Mouse (Mus musculus) cerebellum, adult 8-10 months (tissue): ENCODE measurements around the gene Mthfsd.
A peak's percentile ranks its signal among the peaks of the same experiment; 100 is the strongest.

Source experiments
- DNase-seq: peaks from one replicate; pipeline ENCODE4 v3.0.0; 2022

Mthfsd gene

DNA sequence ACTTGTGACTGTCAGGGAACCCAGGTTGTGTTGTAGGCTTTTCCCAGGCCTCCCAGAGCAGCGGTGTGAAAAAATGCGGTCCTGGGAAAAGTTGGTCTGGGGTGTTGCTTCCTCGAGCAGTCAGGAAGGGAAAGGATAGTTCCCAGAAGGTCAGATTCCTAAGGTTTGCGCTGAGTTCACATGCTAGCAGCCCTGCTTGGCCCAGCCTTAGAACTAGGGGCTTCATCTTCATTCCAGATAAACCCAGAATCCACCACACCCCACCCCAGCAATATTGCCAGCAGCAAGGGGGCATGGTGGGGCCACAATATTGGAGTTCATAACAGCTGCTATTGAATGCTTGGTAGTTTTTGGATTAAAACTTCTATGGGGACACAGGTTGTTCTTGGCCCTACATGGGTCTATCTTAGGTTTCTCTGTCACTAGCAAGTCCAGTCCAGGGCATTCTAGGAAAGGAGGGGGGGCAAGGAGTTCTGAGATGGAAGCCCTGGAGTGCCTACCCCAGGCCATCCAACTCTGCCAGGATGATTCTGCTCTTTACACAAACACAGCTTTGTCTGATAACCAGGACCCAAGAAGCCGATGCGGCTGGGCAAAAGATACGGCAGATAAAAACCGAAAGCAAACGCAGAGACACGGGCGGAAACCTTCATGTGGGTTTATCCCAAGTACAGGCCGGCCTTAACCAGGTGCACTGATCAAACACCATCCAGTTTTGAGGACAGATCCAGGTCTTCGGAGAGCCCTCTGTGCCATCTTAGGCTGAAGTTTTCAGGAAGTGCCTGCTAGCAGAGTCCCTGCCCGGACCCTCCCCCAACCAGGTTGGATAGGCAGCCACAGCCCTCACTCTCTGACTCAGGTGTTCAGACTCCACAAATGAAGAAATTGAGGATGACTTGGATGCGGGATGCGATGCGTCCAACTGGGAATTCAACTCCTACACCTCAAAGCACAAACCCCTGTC, 12.5 kb upstream of the Mthfsd start:
- DNase-seq = no peak

DNA sequence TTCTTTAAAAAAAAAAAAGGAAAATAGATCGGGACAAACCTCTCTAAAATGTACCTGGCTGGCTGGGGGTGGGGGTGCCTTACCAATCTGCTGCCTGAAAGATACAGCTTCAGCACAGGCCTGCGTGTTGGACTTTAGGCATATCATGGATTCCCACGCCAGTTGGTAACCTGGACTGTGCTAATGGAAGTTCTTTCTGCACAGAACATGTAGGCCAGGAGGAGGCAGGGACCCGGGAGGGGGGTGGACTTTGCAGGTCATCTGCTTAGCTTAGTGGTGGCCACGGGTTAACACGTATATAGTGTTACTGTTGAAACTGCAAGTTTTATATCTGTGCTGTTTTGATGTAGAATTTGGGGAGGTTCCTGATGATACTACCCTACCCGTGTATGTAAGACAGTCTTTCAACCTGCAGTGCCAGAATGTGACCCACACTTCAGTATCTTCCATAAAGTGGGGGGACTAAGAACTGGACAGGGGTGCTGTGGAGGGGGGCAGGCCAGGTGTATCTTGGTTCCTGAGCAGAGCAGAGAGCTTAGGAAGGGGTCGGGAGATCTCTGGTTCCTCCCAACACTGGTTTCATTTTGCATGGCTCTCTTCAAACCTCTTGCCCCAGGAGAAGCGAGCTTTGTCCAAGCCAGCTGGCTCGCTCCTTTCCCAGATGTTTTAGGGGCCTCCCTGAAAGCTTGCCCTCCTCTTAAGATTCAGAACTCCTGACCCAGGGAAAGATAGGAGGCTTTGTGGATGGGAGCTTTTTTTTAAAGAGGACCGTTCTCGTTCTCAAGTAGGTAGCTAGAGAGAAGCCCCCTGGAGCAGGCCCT, 11.7 kb upstream of the Mthfsd start:
- no peak for DNase-seq

DNA sequence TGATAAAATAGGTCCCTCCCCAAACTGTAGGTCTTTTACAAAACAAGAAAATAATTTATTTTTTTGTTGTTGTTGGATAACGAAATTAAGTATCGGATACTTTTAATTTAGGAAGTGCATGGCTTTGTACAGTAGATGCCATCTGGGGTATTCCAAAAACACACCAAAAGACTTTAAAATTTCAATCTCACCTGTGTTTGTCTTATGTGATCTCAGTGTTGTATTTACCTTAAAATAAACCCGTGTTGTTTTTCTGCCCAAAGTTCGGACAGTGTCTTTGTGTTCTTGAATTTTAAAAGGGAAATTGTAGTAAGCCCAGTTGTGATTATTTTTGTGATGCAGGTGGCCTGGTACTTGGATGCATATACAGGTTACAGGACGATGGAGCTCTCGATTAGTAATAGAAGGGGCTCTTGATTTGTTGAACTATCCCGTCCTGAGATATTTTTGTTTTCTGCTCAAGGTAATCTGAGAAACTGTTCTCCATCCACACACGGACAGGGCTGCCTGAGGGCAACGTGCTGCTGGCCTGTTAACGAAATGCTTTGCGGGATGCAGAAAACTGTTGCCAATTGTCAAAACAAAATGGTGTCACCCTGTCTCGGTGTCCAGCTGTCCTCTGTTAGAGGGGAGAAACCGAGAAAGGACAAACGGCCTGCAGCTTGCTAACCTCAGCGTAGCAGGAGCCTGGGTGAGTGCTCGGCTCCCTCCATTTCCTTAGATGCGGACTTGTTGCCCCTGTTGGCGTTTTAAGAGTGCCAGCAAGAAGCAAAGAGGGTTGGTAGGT, 10.6 kb upstream of the Mthfsd start:
- no peak for DNase-seq

DNA sequence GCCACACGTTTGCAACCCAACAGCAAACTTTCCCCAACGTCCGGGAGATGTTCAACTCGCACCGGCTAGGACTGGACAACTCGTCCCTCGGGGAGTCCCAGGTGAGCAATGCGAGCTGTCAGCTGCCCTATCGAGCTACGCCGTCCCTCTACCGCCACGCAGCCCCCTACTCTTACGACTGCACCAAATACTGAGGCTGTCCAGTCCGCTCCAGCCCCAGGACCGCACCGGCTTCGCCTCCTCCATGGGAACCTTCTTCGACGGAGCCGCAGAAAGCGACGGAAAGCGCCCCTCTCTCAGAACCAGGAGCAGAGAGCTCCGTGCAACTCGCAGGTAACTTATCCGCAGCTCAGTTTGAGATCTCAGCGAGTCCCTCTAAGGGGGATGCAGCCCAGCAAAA, 9.7 kb upstream of the Mthfsd start:
- no peak for DNase-seq

DNA sequence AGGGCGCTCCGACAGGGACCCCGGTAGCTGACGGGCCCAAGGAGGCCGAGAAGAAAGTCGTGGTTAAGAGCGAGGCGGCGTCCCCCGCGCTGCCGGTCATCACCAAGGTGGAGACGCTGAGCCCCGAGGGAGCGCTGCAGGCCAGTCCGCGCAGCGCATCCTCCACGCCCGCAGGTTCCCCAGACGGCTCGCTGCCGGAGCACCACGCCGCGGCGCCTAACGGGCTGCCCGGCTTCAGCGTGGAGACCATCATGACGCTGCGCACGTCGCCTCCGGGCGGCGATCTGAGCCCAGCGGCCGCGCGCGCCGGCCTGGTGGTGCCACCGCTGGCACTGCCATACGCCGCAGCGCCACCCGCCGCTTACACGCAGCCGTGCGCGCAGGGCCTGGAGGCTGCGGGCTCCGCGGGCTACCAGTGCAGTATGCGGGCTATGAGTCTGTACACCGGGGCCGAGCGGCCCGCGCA, 9.0 kb upstream of the Mthfsd start:
- no peak for DNase-seq

DNA sequence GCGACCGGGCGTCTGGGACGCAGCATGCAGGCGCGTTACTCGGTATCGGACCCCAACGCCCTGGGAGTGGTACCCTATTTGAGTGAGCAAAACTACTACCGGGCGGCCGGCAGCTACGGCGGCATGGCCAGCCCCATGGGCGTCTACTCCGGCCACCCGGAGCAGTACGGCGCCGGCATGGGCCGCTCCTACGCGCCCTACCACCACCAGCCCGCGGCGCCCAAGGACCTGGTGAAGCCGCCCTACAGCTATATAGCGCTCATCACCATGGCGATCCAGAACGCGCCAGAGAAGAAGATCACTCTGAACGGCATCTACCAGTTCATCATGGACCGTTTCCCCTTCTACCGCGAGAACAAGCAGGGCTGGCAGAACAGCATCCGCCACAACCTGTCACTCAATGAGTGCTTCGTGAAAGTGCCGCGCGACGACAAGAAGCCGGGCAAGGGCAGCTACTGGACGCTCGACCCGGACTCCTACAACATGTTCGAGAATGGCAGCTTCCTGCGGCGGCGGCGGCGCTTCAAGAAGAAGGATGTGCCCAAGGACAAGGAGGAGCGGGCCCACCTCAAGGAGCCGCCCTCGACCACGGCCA, 8.5 kb upstream of the Mthfsd start:
- no peak for DNase-seq

DNA sequence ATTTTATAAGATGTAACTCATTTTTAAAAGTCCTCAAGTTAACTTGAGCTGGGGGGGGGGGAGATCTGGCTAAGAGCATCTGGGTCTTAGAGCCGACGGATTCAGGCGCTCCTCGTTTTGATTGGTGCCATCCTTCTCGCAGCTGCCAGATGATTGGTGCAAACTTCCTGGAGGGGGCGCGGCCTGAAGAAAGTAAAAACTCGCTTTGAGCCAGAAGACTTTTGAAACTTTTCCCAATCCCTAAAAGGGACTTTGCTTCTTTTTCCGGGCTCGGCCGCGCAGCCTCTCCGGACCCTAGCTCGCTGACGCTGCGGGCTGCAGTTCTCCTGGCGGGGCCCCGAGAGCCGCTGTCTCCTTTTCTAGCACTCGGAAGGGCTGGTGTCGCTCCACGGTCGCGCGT, 7.8 kb upstream of the Mthfsd start, which contains the start of gene Foxc2:
Gene Foxc2 (plus strand): TSS at position 224 of the 400 bp plus-strand sequence.
- no peak for DNase-seq

DNA sequence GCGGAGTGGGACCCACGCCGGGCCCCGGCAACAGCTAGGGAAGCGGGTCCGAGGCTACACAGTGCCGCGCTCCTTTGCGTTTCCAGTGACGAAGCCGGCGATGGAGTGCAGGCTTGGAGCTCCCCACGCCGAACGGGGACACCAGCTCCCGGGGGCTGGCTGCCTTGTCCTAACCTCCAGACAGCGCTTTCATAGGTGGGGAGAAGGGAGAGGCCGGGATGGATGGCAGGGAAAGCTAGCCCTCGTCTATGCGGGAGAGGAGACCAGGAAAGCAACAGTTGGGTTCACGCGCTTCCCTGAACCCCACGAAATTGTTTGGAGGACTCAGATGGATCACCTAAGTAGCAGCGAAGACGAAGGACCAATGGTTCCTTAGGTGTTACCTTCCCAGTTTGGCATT, 6.9 kb upstream of the Mthfsd start:
- DNase-seq = no peak

DNA sequence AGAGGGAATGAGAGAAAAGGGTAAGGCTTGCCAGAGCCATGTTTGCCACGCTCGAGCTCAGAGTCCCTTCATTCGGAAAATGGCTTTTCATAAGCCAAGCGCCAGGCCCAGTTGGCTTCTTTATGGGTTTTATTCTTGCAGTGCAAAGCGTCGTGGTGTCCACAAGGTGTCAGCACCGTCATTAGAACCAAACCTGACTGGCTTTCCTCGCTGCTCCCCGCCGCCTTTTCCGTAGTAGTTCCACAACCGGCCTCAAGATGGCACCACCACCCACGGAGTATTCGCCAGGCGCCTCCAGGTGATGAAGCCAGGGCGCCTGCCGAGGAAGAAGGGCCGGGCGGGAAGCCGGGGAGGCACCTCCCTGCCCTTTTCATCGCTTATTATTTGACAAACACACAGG, 5.1 kb upstream of the Mthfsd start:
- peak; percentile 99 for DNase-seq

DNA sequence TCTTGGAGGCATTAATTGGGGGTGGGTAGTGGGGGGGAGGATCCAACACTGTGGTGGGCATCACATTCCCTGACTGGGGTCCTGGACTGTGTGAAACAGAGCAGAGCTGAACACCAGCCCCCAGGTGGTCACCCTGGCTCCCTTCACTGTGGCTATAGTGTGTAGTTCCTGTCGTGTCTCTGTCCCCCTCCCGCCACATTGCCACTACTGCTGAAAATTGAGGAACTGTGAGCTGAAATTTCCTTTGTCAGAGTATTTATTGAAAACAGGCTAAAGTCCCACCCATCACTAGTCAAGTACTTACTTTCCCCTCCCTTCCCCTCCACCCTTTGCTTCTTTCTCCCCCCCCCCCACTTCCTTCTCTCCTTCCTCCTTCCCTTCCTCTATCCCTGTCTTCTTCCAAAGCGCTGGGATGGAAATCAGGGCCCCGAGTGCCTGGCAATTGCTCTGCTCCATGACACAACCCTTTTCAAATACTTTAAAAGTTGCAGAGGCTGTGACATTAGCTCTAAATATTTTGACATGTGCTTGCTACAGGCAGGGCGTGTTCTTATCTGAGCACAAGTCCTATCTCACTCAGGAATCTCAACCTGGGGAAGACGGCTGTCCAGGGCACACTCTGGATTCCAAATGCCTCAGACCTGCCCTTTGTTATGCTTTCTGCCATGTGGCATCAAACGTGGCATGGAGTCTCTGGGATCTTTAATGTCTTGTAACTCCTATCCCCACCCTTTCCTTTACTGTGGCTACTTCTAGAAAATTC, 3.1 kb upstream of the Mthfsd start:
- no peak for DNase-seq

DNA sequence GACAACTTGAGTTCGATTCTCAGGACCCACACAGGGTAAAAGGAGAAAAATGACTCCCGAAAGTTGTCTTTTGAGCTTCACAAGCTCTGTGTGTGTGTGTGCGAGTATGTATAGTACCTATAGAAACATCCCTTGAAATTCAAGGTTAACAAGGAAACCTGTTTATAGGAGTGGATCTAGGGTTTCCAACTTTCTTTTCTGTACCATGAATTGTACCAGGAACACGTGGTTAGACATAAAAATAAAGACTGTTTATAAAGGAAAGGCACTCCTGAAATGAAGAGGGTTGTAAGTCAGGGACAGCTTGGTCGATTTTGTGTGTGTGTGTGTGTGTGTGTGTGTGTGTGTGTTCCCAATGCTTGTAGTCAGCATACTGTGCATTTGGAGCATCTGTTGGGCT, 465 bp upstream of the Mthfsd start:
- no peak for DNase-seq

DNA sequence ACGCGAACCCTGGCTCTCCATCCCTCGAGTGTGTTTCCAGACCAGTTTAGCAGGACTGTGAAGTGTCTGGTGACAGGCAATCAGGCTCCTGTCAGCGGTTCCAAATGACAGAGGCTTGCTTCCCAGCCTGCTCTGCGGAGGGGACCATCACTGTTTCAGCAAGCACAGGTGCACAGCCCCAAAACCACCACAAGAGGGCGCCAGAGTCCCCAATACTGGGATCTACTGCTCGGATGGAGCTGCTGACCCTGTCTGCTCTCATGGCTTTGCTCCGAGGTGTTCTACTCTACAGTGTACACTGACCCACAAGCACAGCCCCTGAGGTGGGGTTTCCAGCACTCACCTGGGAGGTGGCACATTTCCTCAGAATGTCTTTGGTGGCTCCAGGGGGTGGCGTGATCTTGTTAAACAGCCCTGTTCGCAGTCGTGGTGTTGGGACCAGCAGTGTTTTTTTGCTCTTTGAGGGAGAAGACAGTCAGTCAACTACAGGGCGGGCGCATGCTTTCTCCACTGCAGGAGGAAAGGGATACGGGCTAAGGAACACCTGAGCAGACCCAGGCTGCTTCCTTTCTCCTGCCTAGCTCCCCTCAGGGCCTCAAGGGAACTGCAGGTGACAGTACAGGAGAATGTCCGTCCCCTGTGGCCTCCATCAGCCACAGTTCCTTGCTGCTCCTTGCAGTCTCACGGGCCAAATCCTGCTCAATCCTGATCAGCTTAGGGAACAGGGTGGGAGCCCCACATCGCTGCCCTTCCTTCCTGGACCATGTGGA, 4.0 kb downstream of the Mthfsd start:
- peak; percentile 70 for DNase-seq

DNA sequence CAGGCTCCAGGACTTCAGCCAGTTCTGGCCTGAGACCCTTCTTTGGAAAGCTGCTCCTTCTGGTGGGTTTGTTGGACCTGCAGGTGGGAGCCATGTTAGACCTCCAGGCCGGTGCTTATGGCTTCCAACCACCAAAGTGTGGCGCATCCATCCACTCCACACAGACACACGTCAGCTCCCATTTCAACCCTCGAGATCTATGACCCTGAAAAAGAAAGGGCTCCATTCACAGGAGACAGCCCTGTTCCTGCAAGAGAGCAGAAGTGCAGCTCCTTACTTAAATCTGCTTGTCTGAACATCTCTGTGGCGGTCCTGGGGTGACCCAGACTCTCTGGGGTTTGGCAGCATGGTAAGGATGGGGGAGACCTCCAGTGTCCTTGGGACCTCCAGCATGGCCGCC, 14.7 kb downstream of the Mthfsd start:
- DNase-seq = no peak

DNA sequence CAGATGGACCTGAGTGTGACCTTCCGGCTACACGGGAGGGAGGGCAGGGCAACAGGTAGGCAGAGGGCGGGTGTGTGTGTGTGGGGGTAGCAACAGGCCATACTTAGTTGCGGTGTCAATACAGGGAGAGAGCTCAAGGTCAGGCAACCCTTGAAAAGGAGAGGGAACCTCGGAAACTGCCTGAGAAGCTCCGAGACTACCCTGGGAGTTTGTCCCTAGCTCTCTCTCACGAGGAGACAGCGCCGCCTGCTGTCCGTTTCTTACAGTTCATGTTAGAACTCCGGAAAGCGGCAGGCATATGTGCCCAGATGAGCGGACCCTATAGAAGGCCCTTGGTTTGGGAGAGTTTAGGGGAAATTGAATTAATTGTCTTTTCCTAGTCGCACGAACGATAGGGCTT, 15.6 kb downstream of the Mthfsd start:
- DNase-seq = peak; percentile 62

DNA sequence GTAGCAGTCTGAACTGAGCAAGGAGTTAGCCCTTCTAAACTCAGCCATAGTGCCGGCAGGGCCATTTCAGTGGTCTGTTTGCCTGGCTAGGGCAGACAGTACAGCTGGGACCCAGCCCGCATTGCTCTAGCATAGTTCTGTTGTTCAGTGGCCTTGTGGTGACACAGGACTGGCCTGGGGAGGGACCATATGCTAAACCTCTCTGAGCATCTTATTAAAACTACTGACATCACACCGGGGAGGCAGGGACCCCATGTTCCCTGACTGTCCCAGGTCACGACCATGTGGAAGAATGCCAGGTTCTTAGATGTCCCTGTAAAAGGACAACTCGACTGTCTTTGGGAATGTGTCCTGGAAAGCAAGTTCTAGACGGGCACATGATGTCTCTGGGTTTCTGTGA, 16.1 kb downstream of the Mthfsd start:
- no peak for DNase-seq

DNA sequence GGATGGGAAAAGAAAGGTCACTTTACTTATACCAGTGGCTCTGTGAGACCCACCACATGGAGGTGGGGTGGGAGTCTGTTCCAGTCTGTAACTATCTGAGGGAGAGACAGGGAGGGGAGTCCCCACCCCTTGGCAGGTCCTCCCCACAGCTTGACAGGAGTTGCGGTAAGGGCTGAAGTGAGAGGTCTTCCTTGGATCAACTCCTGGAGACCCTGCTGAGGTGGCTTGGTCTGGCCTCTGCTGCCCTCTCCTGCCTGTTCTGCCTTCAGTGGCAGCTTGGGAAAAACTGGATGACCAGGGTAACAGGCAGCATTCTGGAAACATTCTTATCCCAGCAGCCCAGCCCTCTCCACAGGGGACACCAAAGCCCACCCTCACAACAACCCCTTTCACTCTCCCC, 17.5 kb downstream of the Mthfsd start:
- no peak for DNase-seq

DNA sequence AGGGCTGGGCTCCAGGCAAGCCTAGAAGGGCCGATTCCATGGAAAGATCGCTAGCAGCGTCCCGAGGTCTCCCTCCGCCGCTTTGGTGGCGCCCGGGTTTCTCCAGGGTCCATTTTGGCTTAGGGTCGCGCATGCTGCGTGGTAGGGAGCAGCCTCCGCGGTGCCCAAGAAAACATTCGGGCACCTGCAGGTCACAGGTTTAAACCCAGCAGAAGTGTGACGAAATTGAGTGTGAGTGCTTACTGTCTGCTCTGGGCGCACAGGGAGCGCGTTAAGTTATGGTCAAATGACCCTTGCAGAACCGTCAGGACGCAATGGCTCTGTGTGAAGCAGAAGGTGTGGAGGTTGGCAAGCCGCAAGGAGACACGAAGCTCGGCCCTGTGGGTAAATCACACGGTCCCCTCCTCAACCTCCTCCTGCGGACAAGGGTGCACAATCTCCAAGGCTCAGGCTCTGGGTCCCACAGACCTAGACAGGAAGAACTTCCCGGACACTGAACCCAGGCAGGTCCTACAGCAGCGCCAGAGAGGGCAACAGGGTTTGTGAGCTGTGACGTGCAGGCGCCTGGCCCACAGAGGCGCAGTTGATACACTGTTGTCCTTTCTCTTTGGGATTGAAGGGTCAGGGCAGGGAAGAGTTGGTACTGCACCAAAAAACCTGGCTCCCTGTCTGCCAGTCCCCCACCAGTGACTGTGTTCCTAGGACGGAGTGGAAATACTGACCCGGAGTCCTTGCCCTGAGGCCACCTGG, 18.4 kb downstream of the Mthfsd start:
- DNase-seq = no peak

DNA sequence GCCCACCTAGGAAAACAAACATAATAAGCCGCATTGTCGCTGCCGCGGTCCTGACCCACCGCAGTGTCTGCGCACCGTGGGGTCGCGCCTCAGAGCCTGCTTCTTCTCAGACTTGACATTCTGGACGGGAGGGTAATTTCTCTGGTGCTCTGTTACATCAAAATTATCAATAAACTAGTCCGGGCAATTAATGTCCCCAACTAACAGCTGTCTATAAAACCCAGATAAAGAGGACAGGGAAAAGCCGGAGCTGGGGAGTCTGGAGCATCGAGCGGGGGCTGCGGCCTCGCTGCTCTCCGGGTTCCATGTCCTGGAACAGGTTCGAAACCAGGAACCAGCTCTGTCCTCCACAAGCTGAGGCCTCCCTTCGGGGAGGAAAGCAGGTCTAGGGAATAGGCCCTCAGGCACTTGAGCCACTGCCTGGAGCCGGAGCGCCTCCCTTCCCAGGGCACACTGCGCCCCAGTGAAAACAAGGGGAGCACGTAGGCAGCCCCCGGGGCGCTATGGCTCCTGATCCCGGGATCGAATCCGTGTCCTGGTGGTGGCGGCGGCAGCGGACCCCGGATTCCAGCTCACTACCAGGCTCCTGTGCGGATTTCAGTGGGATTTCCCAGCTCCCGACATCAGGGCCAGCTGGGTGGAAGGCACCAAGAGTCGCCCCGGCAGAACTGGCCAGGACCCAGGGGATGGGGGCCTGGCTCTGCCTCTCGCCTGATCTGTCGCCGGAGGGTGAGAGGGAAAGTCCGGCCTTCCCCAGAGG, 19.1 kb downstream of the Mthfsd start:
- no peak for DNase-seq

DNA sequence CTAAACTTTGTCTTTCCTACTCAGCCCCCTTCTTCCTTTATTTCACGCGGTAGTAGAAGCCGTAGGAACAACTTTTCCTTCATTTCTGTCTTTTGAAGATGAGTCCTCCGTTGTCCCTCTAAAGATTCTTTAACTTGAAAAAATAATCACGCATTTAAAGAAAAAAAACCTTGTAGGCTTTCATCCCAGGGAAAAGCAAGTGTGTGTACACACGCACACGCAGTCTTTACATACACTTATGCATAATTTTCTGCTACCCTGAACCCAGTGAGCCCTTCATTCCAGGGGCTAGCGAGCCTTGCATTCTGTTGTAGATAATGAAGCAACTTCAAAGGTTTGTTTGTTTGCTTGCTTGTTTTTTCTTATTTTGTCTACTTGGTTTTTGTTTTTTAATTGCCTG, 19.9 kb downstream of the Mthfsd start:
- DNase-seq = no peak
